Mouse (Mus musculus): ENCODE measurements around the gene Mycbpap.

The Mycbpap gene

DNA sequence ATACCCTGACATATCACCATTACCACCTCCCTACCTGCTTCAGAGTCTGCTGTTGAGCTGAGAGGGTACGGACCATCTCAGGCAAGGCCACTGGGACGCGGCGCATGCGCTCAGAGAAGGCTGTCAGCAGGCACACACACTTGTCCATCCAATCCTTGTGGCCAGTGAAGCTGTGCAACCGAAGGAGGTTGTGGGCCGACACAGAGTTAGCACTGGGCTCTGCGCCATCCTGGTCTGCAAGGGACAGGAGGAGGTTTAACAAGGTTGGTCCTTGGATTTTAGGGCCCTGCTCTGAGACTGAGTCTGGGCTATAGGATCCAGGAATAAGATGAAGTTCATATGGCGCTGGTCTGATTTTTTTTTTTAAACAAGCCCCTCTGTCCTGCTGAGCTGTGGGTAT is 41.2 kb downstream of the Mycbpap start:
- no peak for DNase-seq (ENCODE audit: low spot score)

DNA sequence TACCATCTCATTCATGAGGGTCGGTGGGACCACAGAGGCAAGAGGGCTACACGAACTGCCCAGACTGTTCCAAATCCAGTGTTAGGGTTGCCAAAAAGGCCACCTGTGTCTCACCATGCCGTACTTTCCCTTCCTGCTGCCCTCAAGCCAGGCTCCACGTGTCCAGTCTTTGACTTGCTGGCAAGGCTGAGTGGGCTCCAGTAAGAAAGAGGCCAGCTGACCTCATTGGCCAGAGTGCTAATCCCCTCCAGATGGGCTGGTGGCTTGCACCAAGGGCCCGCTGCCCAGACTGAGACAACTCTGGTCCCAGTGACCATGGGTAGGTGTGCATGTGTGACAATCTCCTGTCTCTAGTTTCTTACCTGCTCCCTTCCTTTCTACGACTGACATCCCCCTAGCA is 43.9 kb downstream of the Mycbpap start:
- DNase-seq (ENCODE audit: low spot score) = no peak

DNA sequence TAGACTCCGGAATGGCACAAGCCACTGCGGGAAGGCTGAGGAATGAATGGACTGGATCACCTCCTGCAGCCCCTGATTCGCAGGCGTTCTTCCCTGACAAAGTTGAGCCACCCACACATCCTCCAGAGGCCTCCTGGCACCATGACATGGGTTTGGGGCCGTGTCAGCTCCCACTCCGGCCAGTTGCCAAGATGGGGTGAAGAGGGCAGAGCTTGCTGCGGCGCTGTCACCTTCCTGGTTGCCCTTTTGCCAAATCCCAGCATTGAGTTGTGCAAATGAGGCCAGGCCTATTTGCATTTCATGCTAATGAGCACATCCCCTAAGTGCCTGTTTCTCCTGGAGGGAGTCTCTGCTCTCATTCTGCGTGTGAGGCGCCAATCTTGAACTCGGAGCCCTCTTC is 45.8 kb downstream of the Mycbpap start:
- DNase-seq (ENCODE audit: low spot score) = no peak

DNA sequence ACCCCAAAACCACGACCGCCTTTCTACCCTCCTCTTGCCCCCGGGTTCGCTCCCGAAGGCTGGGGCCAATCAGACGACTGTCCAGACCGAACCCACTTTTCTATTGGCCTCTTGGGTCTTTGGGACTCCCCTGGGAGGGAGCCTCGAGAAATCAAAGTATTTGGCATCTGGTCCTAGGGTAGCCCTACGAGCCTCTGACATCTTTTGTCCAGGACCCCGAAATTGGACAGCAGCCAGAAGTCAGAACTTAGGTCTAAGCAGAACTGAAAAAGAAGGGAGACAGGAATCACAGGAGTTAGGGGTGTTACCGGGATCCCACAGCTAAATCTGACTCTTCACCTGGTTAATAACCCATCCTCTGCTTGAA is 47.0 kb downstream of the Mycbpap start:
- no peak for DNase-seq (ENCODE audit: low spot score)

DNA sequence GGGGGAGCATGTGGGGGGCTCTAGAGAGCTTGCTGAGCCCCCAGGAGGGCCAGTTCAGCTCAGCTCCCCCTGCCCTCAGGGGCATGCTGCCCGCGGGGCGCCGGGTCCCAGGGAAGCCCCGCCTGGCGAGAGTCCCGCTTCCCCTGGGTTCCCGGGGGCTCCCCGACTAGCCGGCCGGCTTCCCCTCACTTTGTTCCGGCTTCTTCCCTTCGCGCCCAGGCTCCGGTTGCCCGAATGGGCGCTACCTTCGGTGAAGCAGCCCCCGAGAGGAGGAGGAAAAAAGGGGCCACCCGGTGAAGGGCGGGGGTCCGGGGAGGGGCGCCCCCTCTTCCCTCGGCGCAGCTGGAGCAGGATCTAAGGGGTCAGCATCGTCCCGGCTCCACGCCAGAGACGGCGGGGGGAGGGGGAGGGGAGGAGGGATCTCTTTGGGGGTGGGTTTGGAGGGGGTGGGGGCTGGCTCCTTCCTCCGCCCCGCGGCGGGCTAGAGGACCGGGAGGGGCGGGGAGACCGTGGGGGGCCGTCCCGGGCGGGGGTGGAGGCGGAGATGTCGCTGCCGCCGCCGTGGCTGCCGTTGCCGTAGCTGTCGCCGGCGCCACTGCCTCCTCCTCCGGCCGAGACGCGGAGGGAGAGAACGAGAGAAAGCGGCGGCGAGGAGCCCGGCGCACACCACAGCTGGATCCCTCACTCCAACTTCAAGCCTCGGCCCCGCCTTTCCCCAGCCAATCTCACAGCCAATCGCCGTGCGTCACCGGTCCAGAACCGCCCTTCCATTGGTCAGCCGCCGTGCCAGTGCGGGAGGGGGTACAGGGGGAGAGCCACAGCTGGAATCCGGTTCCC is 47.6 kb downstream of the Mycbpap start, which contains the start of gene Cacna1g:
TSS of gene Cacna1g (minus strand) at position 492 of the 837 bp plus-strand sequence.
- DNase-seq (ENCODE audit: low spot score) = peak; percentile 52

DNA sequence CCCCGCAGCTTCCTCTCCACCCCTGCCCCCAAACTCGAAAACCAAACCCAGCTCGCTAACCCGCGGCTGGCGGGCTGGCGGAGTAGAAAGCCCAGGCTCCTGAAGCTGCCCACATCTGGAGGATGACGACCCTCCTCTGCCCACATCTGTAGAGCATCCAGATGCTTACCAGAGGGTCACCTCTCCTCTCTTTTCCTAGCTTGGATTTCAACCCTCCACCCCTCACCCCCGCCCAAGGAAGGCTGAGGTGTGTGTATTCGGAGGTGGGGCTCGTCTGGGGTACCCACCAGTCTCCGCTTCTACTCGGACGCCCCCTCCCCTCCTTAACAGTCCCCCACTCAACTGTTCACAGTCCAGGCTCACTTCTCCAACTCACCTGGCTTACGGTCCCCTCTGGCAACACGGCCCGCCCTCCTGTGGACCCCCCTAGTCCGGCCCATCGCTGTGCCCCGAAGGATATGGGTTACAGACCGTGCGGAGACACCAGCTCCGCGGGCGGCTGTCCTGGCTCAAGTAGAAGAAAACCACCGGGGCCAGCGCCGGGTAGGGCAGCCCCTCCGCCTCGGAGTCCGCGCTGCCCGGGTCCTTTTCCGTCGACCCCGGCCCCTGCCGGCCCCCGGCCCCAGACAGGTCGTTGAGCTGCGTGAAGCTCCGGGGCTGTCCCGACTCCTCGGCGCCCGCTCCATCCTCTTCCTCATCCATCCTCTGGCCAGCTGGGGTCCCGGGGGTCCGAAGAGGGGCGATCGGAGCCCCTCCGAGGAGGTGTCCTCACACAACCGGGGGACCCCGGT is 48.4 kb downstream of the Mycbpap start:
- peak; percentile 27 for DNase-seq (ENCODE audit: low spot score)

DNA sequence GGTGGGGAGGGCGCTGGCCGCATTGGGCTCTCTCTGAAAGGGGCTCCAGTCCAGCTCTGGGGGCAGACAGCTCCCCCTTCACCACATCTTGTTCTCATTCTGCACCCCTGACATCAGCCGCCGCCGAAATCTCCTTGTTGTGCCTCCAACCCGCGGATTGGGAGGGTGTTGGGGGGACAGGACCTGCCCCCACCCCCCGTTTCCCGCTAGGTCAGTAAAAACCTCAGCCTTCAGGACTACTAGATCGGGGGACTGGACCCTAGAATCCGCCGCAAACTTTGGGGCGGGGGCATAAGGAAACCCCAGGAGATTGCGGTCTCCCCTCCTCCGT is 49.0 kb downstream of the Mycbpap start:
- DNase-seq (ENCODE audit: low spot score) = no peak

DNA sequence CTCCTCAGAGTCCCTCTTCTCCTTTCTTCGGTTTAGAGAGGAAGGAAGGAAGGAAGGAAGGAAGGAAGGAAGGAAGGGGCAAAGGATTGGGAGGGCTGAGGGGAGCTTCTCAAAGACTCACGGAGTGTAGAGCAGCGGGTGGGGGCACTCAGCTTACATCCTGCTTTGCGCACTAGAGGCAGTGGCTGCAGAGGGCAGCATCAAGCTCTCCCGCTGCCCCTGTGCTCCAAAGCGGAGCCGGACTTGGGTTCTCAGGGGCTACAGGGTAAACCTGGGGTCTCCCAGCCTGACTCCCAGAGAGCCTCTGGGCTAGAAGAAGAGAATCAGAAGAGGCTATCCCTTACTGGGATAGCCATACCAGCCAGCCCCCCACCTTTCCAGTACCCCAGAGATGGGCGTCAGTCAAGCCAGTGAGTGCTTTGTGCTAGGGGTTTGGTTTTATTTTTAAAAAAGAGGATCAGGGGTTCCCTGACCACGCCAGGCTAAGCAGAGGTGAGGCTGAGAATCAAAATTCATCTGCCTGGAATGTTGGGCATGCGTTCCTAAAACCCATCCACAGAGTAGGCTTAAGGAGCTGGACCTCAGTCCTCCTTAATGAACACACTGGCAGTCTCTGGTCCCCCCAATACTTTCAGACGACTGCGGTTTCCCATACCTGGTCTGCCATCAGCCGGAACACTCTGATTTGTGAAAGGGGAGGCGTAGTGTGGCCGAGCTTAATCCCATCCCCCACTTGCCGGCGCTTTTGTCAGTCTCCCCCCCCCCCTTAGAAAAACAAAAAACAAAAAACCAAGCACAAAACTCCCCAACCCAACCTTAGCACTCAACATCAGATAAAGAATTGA is 49.6 kb downstream of the Mycbpap start:
- no peak for DNase-seq (ENCODE audit: low spot score)

DNA sequence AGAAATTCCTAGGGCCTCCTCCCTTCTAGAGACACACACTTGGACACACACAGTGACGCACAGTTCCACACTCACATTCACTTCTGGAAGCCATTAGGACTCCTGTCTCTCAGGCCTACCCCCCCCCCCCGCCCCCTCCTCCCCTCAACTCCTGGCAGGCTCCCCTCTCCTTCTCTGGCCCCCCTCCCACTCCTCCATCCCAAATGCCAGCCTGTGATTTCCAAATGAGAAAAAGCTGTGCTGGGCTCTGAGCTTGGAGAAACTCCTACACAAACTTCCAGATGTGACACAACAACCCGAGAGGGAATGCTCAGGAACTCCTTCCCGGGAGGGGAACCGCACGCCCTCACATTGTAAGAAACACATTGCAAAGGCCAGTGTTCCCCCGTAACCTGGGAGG is 51.2 kb downstream of the Mycbpap start:
- DNase-seq (ENCODE audit: low spot score) = no peak

DNA sequence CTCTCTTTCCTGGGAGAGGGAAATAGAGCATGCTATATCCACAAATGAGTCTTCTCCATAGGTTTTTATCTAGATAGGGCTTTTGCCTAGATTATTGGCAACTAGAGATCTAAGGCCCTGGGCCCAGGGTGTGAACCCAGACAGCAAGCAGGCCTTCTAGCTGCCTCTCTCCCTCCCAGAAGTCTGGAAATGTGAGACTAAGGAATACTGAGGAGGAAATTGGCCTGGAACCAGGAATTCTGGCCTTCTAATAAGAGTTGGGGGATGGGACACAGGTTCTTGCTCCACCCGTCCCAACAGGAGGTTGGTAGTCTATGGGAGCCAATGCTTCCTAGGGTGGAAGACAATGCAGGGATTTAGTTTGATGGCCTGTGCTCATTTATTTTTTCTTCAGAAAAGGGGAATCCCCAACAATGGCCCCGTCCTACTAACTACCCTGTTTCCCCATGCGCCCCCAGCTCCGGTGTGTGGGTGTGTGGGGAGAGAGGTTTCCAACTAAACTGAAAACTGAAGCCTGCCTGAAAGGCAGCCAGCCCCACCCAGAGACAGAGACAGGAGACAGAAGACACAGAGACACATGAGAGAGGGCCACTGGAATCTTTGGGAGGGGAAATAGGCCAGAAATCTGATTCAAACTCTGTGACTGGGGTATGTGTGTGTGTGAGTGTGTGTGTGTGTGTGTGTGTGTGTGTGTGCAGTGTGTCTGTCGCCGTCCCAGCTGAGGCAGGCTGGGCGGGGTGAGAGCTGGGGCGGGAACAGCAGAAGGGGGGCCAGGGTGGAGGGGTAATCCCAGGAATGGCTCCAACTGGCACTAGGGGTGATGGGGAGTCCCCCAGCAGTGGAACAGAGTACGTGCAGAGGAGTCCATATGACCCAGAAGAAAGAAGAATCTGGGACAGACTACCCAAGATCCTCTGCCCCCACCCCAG is 52.1 kb downstream of the Mycbpap start:
- no peak for DNase-seq (ENCODE audit: low spot score)

DNA sequence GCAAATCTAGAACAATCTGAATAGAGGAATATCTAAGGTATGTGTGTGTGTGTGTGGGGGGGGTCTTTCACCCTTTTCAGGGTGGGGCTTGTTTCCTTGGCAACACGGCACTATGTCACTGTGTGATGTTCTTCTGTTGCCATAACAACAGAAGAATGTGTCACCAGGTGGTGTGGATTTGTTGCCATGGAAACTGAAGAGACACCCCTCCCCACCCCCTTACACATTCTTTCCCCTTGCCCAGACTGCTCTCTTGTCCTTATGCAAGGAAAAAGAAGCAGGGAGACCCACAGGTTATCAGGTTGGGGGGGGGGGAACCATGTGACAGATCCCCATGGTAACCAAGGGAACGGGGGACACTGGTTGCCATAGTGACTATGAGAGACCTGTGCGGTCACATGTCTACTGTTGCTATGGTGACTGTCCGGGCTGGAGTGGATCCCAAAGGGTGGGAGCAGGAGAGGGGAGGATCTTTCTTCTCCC is 52.9 kb downstream of the Mycbpap start:
- DNase-seq (ENCODE audit: low spot score) = no peak

DNA sequence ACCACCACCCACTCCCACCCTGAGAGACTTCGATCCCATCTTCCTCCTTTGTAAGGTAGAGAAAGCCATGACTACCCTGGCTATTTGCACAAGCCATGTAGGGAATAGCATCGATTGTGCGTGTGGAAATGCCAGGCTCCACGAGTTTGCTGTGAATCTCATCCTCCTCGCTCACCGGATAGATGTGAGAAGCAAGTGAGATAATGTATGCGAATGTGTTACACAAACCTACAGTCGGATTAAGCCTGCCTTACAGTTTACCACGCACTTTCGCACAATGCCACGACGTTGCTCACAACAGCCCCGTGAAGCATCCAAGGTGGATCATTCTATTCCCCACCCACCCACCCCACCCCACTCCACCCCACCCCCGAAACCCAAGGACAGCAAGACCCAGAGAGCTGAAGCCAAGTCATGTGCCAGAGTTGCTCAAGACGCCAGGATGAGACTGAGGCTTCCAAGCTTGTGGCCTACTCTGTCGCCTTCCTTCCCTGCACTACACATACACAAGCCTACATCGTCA is 55.1 kb downstream of the Mycbpap start:
- DNase-seq (ENCODE audit: low spot score) = no peak

DNA sequence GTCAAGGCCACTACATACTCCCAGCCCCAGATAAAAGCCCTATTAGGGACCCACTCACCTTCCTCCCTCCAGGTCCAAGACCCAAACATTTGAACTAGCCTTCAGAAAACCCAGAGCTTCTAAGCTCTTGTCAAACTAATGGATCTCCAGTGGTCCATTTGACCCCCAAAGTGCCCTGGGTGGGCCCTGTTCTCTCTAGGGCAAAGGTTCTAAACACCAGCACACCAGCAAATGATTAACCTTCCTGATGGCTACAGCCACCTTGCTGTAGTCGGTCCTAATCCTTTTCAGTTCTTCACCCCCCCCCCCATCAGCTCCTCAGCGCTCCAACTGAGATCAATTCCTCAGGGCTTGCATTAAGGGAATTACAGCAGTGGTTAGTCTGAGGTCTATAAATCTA is 57.4 kb downstream of the Mycbpap start:
- no peak for DNase-seq (ENCODE audit: low spot score)

DNA sequence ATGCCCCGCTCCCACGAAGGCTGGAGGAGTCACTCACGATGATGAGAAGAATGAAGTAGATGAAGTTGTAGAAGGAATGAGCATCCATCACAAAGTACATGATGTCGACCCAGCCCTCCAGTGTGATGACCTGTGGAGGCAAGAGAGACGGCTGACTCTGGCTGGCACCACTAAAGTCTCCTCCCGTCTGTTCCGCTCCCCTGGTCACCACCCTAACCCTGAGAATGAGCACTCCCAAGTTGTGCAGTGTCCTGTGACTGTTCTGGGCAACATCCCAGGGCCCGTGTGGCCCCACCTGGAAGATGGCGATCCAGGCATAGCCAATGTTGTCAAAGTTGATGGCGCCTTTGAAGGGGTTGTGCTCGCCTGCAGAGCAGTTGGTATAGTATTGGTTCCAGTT is 59.7 kb downstream of the Mycbpap start:
- no peak for DNase-seq (ENCODE audit: low spot score)

DNA sequence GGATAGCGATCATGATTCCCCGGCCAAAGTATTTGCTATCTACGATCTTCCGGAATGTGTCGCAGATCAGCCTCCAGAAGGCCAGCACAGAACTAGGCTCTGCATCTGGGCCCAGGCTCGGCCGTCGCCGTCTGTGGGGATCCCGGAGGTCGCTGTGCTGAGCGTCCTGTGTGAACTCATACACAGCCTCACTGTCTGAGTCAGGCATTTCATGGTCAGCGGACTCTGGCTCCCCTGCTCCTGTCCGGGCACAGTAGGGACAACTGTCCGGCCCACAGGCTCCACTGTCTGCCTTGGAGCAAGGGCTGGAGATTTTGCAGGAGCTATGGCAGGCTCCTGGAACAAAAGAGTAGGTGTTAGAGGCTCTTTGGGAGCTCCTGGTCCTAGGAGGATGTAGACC is 64.5 kb downstream of the Mycbpap start:
- DNase-seq (ENCODE audit: low spot score) = no peak

DNA sequence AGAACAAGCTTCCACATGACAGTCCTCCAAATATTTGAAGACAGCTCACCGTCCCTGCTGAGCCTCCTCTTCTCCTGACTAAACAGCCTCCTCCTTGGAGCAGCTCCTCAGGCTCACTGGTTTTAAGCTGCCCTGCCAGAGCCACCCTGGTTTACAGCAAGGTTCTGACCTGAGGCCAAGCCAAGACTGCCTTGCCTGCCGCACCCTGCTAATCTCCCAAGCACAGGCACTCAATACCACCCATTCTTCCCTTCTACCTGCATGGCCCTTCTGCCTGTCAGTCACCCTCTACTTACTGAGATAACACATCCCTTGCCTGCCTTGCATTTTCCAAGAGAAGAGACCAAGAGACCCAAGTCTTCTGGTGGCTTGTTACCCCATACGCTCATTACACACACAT is 65.2 kb downstream of the Mycbpap start:
- DNase-seq (ENCODE audit: low spot score) = no peak

DNA sequence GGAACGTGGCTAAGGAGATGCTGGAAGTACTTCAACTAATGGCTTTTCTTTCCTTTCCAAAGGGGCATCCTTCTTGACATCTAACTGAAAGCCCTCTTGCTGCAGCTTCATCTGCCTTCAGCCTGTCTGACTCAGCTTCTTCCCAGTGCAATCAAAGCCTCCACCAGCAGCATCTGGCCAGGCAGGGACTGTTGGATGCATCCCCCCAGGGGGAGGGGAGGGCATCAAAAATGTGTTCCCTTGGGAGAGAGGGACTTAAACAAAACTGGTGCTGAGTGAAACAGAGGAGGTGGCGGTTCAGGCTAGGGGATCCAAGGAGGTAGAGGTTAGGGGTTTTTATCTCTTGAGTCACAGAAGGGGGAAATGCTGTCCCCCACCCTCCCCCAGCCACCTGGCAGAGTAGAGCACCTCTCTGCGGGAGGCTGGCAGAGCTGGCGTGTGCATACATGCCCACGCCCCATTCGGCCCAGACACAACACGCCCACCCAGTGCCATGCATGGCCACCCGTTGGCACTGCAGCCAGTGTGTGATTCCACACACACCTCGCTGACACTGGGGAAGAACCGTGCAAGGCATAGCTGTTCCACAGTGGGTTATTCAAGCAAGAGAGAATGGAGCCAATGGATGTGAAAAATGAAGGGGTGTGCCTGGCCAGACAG is 66.3 kb downstream of the Mycbpap start:
- no peak for DNase-seq (ENCODE audit: low spot score)

DNA sequence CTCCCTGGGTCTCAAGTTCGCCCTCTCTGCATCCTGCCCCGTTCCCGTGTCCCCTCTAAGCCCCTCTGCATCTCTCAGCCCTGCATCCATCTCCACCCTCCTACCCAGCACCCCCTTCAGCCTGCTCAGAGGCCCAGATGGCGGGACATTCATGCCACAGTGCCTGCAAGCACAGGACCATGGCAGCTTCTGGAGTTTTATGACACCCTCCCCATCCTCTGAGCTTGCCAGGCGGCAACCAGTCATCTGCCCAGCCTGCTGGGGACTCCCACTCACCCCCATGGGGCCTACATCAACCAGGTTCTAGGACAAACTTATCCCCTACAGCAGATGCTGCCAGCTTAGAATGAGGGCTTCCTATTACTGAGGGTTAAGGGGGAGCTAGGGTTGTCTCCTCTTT is 66.8 kb downstream of the Mycbpap start:
- no peak for DNase-seq (ENCODE audit: low spot score)

Measured in T-cell, adult 2 months (primary cell).